Mouse (Mus musculus) embryonic facial prominence, embryonic 14.5 days (tissue): ENCODE data around the gene Lyve1. TPM values are rescaled to one million over a fixed set of nuclear protein-coding genes. Genes with fewer than 3 reads are reported as not detected.

Experiments
- ATAC-seq: fragments of 200-750 bp; cut with Nextera tagmentation; 2 replicates; pipeline ENCODE4 v1.8.0; 2017; ENCODE audit warnings: low read depth, moderate number of reproducible peaks, moderate TSS enrichment
- DNase-seq: peaks from one replicate; pipeline ENCODE4 v3.0.0-alpha.2; 2015; ENCODE audit warnings: low spot score
- H3K27ac ChIP-seq: fragments of 300-500 bp; sonication (generic); replicated peaks from 2 replicates; pipeline ENCODE4 v1.5.1; 2014; ENCODE audit warnings: low read depth, mild to moderate bottlenecking, low read length, moderate library complexity
- H3K27me3 ChIP-seq: fragments of 300-500 bp; sonication (generic); replicated peaks from 2 replicates; pipeline ENCODE4 v1.6.1; 2014; ENCODE audit warnings: low read length; ENCODE audit not compliant: control insufficient read depth, insufficient read depth
- H3K36me3 ChIP-seq: fragments of 300-500 bp; sonication (generic); 2 replicates; pipeline ENCODE4 v1.6.1; 2014; ENCODE audit warnings: low read length, mixed read lengths; ENCODE audit not compliant: control insufficient read depth, insufficient read depth
- H3K4me1 ChIP-seq: fragments of 300-500 bp; sonication (generic); 2 replicates; pipeline ENCODE4 v1.6.1; 2014; ENCODE audit warnings: antibody characterized with exemption, low read length; ENCODE audit not compliant: control insufficient read depth, insufficient read depth
- H3K4me2 ChIP-seq: fragments of 300-500 bp; sonication (generic); 2 replicates; pipeline ENCODE4 v1.6.1; 2014; ENCODE audit warnings: low read depth, mild to moderate bottlenecking, low read length, moderate library complexity, mixed read lengths
- H3K4me3 ChIP-seq: fragments of 300-500 bp; sonication (generic); 2 replicates; pipeline ENCODE4 v1.5.1; 2014; ENCODE audit warnings: low read depth, mild to moderate bottlenecking, low read length
- H3K9ac ChIP-seq: fragments of 300-500 bp; sonication (generic); 2 replicates; pipeline ENCODE4 v1.6.1; 2014; ENCODE audit warnings: low read depth, mild to moderate bottlenecking, low read length, moderate library complexity, mixed read lengths
- H3K9me3 ChIP-seq: fragments of 300-500 bp; sonication (generic); 2 replicates; pipeline ENCODE4 v1.6.1; 2016; ENCODE audit warnings: low read length; ENCODE audit not compliant: control insufficient read depth
- WGBS: fragments of 180-500 bp; shearing (Covaris S2); extraction: QIAGEN DNeasy Blood & Tissue Kit; methylation state at CpG from one replicate; pipeline ENCODE4 v1.1.7; 2014; 5-methylcytosine and 5-hydroxymethylcytosine counted together
- polyA plus RNA-seq: library from polyadenylated mRNA; unstranded; fragments of >200 nt; fragmentation: Nextera tagmentation; extraction: Ambion mirVana; gene quantifications from 2 replicates; pipeline ENCODE4 v1.2.1, GENCODE M21; 2014

The Lyve1 gene
- polyA plus RNA-seq, 1 experiment from 2014 or later: 20.1 TPM

DNA sequence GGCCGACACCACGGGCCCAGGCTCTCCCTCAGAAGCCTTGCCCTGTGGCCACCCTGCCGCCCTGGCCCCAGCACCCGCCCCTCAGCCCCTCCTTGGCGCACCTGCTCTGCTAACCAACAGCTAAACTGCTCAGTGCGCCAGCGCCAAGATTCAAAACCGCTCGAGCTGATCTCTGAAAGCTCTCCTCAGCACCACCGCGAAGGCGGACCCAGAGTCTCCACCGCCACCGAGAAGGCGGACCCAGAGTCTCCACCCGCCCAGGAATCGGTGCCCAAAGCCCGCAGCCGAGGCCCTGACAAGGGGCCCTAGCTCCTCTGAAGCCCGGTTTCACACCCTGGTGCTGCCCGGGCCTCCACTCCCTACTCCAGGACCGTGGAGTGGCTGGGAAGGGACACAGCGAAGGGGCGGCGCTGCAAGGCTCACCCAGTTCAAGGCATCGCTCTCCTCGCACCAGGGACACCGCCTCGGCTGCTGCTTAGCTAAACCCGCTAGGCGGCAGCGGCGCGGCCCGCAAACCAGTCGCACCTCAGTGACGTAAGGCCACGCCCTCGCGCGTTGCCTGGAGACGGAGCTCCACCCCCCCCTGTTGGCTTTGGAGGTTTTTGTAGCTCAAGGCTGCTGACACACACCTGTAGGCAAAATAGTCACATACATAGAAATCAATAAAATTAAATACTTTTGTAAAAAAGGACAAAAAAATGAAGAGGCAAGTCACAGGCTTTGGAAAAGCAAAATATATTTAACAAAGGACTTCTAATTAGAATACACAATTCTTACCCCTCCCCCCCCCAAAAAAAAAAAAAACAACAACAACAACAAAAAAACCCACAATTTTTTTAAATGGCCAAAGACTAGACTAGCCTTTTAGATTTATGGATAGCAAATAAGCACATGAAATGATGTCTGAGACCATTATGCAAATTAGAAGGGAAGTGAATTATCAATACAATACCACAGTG lies 18.8 kb downstream of the Lyve1 start, which contains the start of gene Rnf141:
TSS of gene Rnf141 (minus strand) at position 542 of the 959 bp plus-strand sequence.
- ATAC-seq: peak; percentile 95
- Histone ChIP-seq H3K4me2 (peak within 1 kb of the TSS; percentile 85), H3K4me3 (peak within 1 kb of the TSS; percentile 78), H3K27ac (peak within 1 kb of the TSS; percentile 90), H3K9ac (peak within 1 kb of the TSS; percentile 85), H3K9me3 (no peaks in the 10 kb centered on the region), H3K36me3 (no peaks in the 10 kb centered on the region), H3K27me3 (no peaks in the 10 kb centered on the region), H3K4me1 (peaks cover 4% of the 10 kb centered on the region; the same call in 1 of the 2 replicates)
- 1% methylated on average over 40 of the region's 42 CpGs for WGBS
- peak; percentile 97 for DNase-seq

DNA sequence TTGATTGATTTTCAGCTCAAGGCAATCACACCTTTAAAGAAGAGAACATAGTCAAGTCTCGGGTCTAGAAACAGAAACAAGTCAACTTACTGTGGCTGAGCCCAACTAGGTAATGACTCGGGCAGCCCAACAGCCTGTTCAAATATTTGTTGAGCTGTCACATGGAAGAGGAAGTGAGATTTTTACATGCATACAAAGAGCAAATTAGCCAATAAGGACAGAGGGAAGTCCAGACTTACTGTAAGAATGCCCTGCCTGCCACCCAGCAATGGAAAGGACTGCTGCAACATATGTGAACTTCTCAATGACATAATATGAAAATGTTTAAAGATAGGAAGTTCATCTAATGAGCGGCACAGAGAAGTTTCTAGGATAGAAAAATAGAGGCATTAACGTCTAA lies 22.7 kb downstream of the Lyve1 start:
- 82% methylated on average over 4 of the region's 4 CpGs for WGBS
- H3K9me3 ChIP-seq: no peaks in the 10 kb centered on the region
- no peak overlapping the region for H3K4me3 ChIP-seq
- no peak overlapping the region for H3K27ac ChIP-seq
- H3K9ac ChIP-seq: no peak overlapping the region
- ATAC-seq (no peak), DNase-seq (no peak)
- H3K27me3 ChIP-seq: no peaks in the 10 kb centered on the region
- no peak overlapping the region for H3K4me2 ChIP-seq
- H3K36me3 ChIP-seq: no peaks in the 10 kb centered on the region
- H3K4me1 ChIP-seq: peaks cover 4% of the 10 kb centered on the region; the same call in 1 of the 2 replicates

DNA sequence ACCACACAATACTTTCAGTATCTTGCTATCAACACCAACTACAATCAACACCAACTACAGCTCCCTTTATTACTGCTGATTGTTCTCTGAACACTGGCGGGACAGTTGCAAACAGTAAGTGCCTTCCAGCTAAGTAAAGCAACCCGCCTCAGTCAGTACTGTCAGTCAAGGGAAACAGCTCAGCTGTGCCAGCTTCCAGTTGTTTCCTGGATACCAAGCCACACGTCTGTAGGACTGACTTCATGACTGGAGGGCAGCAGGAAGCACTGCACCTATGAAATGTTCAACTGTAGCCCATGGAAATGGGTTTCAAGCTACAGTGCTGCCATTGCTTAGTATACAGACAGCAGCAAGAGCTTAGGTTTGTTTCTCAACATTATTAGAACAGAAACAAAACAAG lies 28.5 kb downstream of the Lyve1 start:
- DNase-seq: no peak
- H3K27me3 ChIP-seq: no peaks in the 10 kb centered on the region
- H3K36me3 ChIP-seq: peaks cover 16% of the 10 kb centered on the region; the same call in 1 of the 2 replicates
- no peak overlapping the region for H3K27ac ChIP-seq
- H3K4me1 ChIP-seq: no peaks in the 10 kb centered on the region
- WGBS: 51% methylated on average over 3 of the region's 3 CpGs
- no peaks in the 10 kb centered on the region for H3K9me3 ChIP-seq
- H3K4me2 ChIP-seq: no peak overlapping the region
- H3K4me3 ChIP-seq: no peak overlapping the region
- no peak overlapping the region for H3K9ac ChIP-seq
- ATAC-seq: no peak

DNA sequence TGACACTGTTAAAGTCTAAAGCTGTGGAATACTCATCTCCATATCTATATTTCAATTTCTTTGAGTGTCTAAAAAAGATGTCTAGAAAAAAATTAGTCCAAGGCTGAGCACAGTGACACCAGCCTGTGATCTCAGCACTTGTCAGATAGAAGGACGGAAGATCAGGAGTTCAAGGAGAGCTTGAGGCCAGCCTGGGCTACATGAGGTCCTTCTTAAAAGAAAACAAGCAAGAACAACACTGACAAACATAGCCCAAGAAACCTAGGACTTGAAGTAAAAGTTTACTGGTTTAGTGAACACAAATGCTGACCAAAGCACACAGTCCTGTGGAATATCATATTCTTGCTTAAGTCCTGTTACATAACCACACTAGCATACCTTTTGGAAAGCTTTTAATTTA lies 29.0 kb downstream of the Lyve1 start:
- peaks cover 16% of the 10 kb centered on the region; the same call in 1 of the 2 replicates for H3K36me3 ChIP-seq
- ATAC-seq (no peak), DNase-seq (no peak)
- no peak overlapping the region for H3K4me3 ChIP-seq
- H3K4me1 ChIP-seq: no peaks in the 10 kb centered on the region
- H3K27me3 ChIP-seq: no peaks in the 10 kb centered on the region
- H3K9me3 ChIP-seq: no peaks in the 10 kb centered on the region
- H3K27ac ChIP-seq: no peak overlapping the region
- H3K4me2 ChIP-seq: no peak overlapping the region
- no peak overlapping the region for H3K9ac ChIP-seq
- 91% methylated on average over 1 of the region's 1 CpGs for WGBS

DNA sequence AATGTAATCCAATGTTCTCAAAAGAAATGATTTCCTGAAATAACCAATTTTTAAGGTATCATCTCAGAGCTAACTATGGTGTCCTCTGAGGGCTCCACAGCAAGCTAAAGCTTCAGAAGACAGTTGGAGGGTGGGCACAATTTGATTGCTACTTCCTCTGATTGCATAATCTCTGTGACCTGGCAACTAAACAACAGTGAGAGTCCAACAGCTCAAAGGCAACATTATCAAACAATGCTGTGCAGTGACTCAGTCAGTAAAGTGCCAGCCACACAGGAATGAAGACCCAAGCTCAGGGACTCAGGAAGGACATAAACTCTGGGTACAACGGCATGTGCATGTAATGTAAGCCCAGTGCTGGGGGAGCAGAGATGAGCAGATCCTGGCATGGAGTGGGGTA lies 30.0 kb downstream of the Lyve1 start:
- H3K4me2 ChIP-seq: no peak overlapping the region
- no peak overlapping the region for H3K4me3 ChIP-seq
- H3K9ac ChIP-seq: no peak overlapping the region
- WGBS: 89% methylated on average over 1 of the region's 1 CpGs
- no peak overlapping the region for H3K27ac ChIP-seq
- H3K4me1 ChIP-seq: no peaks in the 10 kb centered on the region
- H3K36me3 ChIP-seq: peaks cover 16% of the 10 kb centered on the region; the same call in 1 of the 2 replicates
- no peaks in the 10 kb centered on the region for H3K27me3 ChIP-seq
- ATAC-seq (no peak), DNase-seq (no peak)
- no peaks in the 10 kb centered on the region for H3K9me3 ChIP-seq

DNA sequence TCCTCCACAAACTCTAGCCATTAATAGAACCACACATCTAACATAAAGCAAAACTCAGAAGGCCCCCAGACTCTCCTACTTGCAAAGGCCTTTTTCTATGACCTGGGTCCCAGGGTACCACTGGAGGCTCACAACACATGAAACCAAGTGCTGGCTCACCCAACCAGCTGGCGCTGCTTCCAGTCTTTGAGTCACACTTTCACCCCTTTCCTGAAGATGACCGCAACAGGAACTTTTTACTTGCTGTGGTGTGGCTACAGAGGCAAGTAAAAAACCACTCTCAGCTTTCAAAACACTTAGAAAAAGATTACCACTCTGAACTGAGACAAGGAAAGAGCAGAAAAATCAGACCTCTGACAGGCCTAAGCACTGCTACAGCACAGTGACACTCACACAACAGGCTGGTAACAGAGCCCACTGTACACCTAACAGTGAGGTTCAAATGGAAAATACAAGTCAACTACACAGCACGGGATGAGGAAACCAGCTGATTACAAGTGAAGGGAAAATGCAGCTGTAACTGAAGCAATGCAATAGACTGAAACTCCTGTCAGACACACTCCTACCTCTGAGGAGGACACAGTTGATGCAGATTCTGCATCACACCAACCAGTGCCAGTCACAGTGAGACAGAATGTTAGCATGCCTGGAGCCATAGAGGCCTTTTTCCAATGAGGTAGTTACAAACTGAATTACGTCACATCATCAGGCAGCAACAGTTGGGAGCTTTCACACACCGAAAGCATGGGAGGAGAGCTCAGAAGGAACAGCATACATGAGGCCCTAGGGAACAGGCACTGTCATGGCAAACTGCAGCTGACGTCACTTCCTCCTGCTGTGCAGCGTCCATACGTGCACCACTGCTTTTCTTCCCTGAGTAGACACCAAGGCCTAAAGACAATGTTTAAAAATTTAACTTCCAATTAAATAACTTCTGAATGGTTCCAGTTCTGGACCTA lies 38.8 kb downstream of the Lyve1 start:
- 86% methylated on average over 8 of the region's 8 CpGs for WGBS
- no peak for DNase-seq
- peaks cover 20% of the 10 kb centered on the region; the same call in 1 of the 2 replicates for H3K36me3 ChIP-seq

DNA sequence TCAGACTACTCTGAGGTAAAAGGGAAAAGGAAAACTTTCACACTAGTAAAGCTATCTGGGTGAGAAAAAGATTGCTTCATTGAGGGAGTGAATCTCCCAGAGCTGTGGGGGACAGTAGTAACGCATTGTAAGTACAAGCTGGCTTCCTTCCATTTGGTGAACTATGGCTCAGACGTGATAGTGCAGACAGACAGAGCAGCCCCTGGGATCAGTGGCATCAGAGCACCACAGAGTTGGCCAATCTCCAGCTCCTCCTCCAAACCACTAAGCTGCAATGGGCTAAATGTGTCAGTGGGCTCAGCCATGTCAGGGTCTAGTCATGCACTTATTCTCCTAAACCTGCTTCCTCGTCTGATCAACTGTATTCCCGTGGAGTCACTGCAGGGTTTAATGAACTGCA lies 39.4 kb downstream of the Lyve1 start:
- ATAC-seq (no peak), DNase-seq (peak; percentile 57)

More for the DNA sequence above, 38.8 kb downstream of the Lyve1 start:
- Histone ChIP-seq H3K4me1 (peaks cover 13% of the 10 kb centered on the region), H3K4me2 (no peak overlapping the region), H3K9ac (no peak overlapping the region), H3K27ac (no peak overlapping the region), H3K9me3 (no peaks in the 10 kb centered on the region), H3K27me3 (no peaks in the 10 kb centered on the region), H3K4me3 (no peak overlapping the region)
- ATAC-seq: no peak

DNA sequence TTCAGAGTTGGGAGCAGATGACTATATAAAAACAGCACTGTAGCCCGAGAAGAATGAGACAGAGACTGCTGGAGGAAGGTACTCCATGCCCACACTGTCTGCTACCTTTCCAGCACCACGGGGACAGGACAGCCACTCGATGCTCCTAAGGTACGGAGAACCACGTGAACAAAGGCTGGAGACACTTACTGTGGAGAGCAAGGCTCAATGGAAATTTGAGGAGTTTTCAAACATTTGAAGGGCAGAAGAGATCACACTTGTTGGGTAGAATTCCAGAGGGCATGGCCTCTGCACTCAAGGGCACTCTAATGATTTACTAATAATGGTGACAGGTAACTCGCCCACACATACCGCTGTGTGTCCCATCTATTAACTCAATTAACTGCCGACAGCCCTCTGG lies 40.0 kb downstream of the Lyve1 start:
- H3K27ac ChIP-seq: no peak overlapping the region
- ATAC-seq (no peak), DNase-seq (no peak)
- H3K36me3 ChIP-seq: peaks cover 20% of the 10 kb centered on the region; the same call in 1 of the 2 replicates
- peaks cover 13% of the 10 kb centered on the region for H3K4me1 ChIP-seq
- H3K27me3 ChIP-seq: no peaks in the 10 kb centered on the region
- H3K4me2 ChIP-seq: no peak overlapping the region
- WGBS: 77% methylated on average over 8 of the region's 8 CpGs
- H3K4me3 ChIP-seq: no peak overlapping the region
- H3K9me3 ChIP-seq: no peaks in the 10 kb centered on the region
- no peak overlapping the region for H3K9ac ChIP-seq

More for the DNA sequence above, 39.4 kb downstream of the Lyve1 start:
- Histone ChIP-seq H3K36me3 (peaks cover 20% of the 10 kb centered on the region; the same call in 1 of the 2 replicates), H3K27ac (no peak overlapping the region), H3K4me2 (no peak overlapping the region), H3K4me3 (no peak overlapping the region), H3K9me3 (no peaks in the 10 kb centered on the region), H3K4me1 (peaks cover 13% of the 10 kb centered on the region), H3K27me3 (no peaks in the 10 kb centered on the region), H3K9ac (no peak overlapping the region)
- 64% methylated on average over 4 of the region's 4 CpGs for WGBS
